Mouse (Mus musculus): ENCODE results near the gene Unk. TPM values are rescaled to one million over a fixed set of nuclear protein-coding genes. Genes with fewer than 3 reads are reported as not detected.

The Unk gene
- 10.9 and 11.5 TPM in 2 replicates for polyA plus RNA-seq (2015; fragmentation: Nextera tagmentation; extraction: Ambion mirVana)

DNA sequence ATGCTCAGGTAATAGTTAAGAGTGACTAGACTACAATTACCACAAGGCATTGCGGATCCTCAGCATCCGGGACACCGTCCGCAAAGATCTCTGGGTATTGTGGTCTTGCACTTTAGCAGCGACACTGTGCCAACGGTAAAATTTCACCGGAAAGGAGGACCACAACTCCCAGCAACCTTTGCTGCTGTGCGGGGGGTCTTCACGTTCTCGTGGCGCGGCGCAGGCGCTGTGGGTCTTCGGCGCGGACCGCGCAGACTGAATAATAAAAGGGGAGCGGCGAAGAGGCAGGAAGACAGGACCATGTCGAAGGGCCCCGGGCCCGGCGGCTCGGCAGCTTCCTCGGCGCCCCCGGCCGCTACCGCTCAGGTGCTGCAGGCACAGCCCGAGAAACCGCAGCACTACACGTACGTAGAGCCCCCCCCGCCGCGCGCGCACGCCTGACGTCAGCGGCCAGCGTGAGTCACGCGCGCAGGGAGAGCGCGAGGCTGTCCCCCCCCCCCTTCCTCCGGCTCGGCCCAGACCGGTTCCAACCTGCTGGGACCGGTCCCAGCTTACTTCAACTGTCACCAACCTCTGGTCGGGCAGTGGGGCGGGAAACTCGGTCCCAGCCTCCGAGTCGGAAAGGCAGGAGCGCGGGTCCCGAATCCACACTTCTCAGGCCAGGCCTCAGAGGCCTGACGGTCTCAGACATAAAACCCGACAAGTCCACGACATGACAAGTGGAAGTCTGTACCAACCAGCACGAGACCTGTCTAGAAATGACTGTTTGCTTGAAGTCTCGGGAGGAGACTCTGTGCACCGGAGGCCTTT lies at the start of gene Unk:
Unk (plus strand) TSS at position 235 of the 810 bp plus-strand sequence.

DNA sequence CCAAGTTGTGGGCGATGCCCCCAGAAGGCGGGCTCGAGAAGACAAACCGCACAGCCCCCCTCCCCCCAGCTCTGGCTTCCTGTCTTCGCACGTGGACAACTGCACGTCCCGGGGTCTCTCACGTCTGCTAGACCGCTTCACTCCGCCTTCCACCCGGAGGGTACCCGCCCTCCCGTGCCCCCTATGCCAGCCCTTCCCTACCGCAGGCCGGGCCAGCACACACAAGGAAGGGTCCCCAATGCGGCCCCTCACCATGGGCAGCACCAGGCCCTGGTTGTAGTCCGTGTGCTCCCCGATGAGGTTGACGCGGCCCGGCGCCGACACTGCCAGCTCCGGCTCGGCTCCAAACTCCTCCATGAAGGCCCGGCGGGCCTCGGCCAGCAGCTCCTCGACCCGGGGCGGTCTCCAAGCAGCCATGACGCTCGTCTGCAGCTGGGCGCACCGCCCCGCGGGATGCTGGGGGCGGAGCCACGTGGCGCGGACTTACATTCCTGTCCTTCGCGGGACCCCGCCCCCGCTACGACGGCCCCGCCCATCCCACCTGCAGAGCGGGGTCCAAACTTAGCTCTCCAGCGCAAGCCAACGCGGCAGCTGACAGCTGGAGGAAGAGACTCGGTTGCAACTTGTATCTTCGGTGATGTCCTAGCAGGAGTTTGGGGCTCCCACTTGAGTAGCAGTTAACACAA lies 17.7 kb upstream of the Unk start, which contains the start of gene Galk1:
Galk1 (minus strand) TSS at position 458 of the 686 bp plus-strand sequence.

GRCm38 (mm10) chr11:116027756-116028155 lies 2.4 kb upstream of the Unk start, which contains the start of gene H3f3b:
Gene H3f3b, minus strand, starts transcription at chr11:116027962.

GRCm38 (mm10) chr11:116077446-116078204 lies 47.5 kb downstream of the Unk start, which contains the start of gene Unc13d:
Gene Unc13d, minus strand, starts transcription at chr11:116077961.

DNA sequence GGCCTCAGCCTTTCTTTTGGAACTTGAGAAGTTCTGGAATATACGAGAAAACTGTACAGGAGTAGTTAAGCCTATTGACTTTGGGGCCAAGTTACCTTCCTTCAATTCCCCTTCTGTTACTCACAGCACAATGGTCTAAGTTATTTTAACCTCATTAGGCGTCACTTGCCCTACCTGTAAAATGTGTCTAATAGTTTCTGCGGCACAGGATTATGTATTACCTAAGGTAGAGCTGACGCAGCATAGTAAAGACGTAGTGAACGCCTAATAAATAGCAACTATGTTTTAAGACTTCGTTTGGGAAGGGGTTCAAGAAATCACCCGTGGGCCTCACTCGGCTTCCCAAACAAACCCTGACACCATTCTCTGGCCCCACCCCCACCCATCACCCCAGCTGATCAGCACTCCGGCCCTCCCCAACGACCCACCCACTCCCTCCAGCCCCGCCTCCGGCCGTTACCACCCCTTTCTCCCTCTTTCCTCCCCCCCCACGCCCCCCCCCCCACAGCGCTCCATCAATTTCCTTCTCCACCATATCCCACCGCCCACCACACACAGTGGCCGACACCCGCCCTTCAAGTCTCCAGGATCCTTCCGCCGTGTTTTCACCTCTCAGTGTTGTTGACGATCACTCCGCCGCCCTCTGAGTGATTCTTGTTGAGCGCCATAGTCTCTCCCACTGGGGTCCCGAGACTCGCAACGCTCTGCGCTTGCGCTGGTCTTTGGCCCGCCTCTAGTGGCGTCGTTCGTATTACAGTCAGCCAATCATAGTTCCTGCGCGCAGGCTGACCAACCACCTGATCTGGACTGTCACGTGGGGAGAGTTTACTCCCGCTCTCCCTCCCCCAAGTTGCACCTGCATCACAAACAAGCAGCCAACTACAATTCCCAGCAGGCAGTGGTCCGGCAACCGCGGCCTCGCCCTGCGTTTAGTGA lies 56.4 kb downstream of the Unk start, which contains the start of gene Wbp2:
Wbp2 (minus strand) TSS at position 738 of the 936 bp plus-strand sequence.

Other genes starting within 250 kb of the Unk start
- gene Caskin2, start 216.7 kb upstream of the Unk start, polyA plus RNA-seq (2015; fragmentation: Nextera tagmentation; extraction: Ambion mirVana), result 7.9 and 8.2 TPM in 2 replicates
- gene Tsen54, start 215.6 kb upstream of the Unk start, polyA plus RNA-seq (2015; fragmentation: Nextera tagmentation; extraction: Ambion mirVana), result 16.5 and 18.5 TPM in 2 replicates
- 21.2 and 21.8 TPM in 2 replicates for gene Llgl2, start 206.3 kb upstream of the Unk start, polyA plus RNA-seq (2015; fragmentation: Nextera tagmentation; extraction: Ambion mirVana)
- 0.22 and 0.26 TPM in 2 replicates for gene Myo15b, start 171.9 kb upstream of the Unk start, polyA plus RNA-seq (2015; fragmentation: Nextera tagmentation; extraction: Ambion mirVana)
- gene Smim5, start 130.4 kb upstream of the Unk start, polyA plus RNA-seq (2015; fragmentation: Nextera tagmentation; extraction: Ambion mirVana), result 3.9 and 6.6 TPM in 2 replicates
- gene Smim6, start 118.3 kb upstream of the Unk start, polyA plus RNA-seq (2015; fragmentation: Nextera tagmentation; extraction: Ambion mirVana), result 2.8 and 3.7 TPM in 2 replicates
- gene Sap30bp, start 97.0 kb upstream of the Unk start, polyA plus RNA-seq (2015; fragmentation: Nextera tagmentation; extraction: Ambion mirVana), result 22.6 and 24.7 TPM in 2 replicates
- gene Recql5, start 96.8 kb upstream of the Unk start, polyA plus RNA-seq (2015; fragmentation: Nextera tagmentation; extraction: Ambion mirVana), result 8.5 and 8.6 TPM in 2 replicates
- gene Itgb4, start 55.6 kb upstream of the Unk start, polyA plus RNA-seq (2015; fragmentation: Nextera tagmentation; extraction: Ambion mirVana), result 13.1 TPM in 2 replicates
- 119 and 133 TPM in 2 replicates for gene Galk1, start 17.6 kb upstream of the Unk start, polyA plus RNA-seq (2015; fragmentation: Nextera tagmentation; extraction: Ambion mirVana)
- 888 and 961 TPM in 2 replicates for gene H3f3b, start 2.4 kb upstream of the Unk start, polyA plus RNA-seq (2015; fragmentation: Nextera tagmentation; extraction: Ambion mirVana)
- gene Unc13d, start 47.6 kb downstream of the Unk start, polyA plus RNA-seq (2015; fragmentation: Nextera tagmentation; extraction: Ambion mirVana), result 8.6 and 9.9 TPM in 2 replicates
- 101 and 115 TPM in 2 replicates for gene Wbp2, start 56.7 kb downstream of the Unk start, polyA plus RNA-seq (2015; fragmentation: Nextera tagmentation; extraction: Ambion mirVana)
- 33.9 and 35.1 TPM in 2 replicates for gene Trim47, start 96.9 kb downstream of the Unk start, polyA plus RNA-seq (2015; fragmentation: Nextera tagmentation; extraction: Ambion mirVana)
- gene Trim65, start 100.8 kb downstream of the Unk start, polyA plus RNA-seq (2015; fragmentation: Nextera tagmentation; extraction: Ambion mirVana), result 2.8 and 3.5 TPM in 2 replicates
- 42.2 and 43.2 TPM in 2 replicates for gene Mrpl38, start 108.5 kb downstream of the Unk start, polyA plus RNA-seq (2015; fragmentation: Nextera tagmentation; extraction: Ambion mirVana)
- gene Fbf1, start 137.8 kb downstream of the Unk start, polyA plus RNA-seq (2015; fragmentation: Nextera tagmentation; extraction: Ambion mirVana), result 12.2 and 13.6 TPM in 2 replicates
- 26.7 and 29.4 TPM in 2 replicates for gene Ten1, start 168.5 kb downstream of the Unk start, polyA plus RNA-seq (2015; fragmentation: Nextera tagmentation; extraction: Ambion mirVana)
- gene Acox1, start 168.7 kb downstream of the Unk start, polyA plus RNA-seq (2015; fragmentation: Nextera tagmentation; extraction: Ambion mirVana), result 32.0 and 37.1 TPM in 2 replicates
- 17.0 and 21.1 TPM in 2 replicates for gene Evpl, start 207.8 kb downstream of the Unk start, polyA plus RNA-seq (2015; fragmentation: Nextera tagmentation; extraction: Ambion mirVana)
- 56.4 and 58.5 TPM in 2 replicates for gene Srp68, start 243.9 kb downstream of the Unk start, polyA plus RNA-seq (2015; fragmentation: Nextera tagmentation; extraction: Ambion mirVana)

Measured in urinary bladder, postnatal 0 days (tissue).